Mouse (Mus musculus): ENCODE data around the gene H2-Q4. TPM values are rescaled to one million over a fixed set of nuclear protein-coding genes. Genes with fewer than 3 reads are reported as not detected.
A peak's percentile ranks its signal among the peaks of the same experiment; 100 is the strongest.
"Not testable (repeated sequence)": the region's sequence is repeated elsewhere in the genome, so short reads cannot be mapped to it uniquely, and the experiment has no call there.

Gene H2-Q4
- polyA plus RNA-seq (2016; fragmentation: Nextera tagmentation; extraction: Ambion mirVana): 1.5 and 1.6 TPM in 2 replicates

DNA sequence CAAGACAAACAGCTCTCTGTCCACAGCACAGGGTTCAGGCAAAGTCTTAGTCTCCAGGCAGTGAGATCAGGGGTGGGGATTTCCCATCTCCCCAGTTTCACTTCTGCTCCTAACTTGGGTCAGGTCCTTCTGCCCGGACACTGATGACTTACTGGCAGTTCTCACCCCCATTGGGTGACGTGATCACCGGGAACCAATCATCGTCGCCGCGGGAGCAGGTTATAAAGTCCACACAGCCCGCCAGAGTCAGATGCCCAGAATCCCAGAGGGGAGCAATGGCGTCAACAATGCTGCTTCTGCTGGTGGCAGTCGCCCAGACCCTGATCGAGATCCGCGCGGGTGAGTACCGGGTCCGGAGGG is at the start of gene H2-Q4:
Gene H2-Q4, plus strand, starts transcription at position 249 of the 360 bp plus-strand sequence.
- Histone ChIP-seq H3K9me3 (peaks cover 11% of the 10 kb centered on the region; the same call in 1 of the 2 replicates), H3K27ac (replicated peaks) (peak within 1 kb of the TSS; percentile 68), H3K4me1 (peaks cover 13% of the 10 kb centered on the region), H3K4me3 (peak within 1 kb of the TSS; percentile 76), H3K27me3 (replicated peaks; ENCODE audit: low read depth, poor library complexity, severe bottlenecking) (peaks cover 43% of the 10 kb centered on the region), H3K36me3 (replicated peaks) (no peaks in the 10 kb centered on the region)
- DNase-seq (ENCODE audit: low spot score): peak; percentile 84
- under 1% methylated on average over 16 of the region's 16 CpGs for WGBS

DNA sequence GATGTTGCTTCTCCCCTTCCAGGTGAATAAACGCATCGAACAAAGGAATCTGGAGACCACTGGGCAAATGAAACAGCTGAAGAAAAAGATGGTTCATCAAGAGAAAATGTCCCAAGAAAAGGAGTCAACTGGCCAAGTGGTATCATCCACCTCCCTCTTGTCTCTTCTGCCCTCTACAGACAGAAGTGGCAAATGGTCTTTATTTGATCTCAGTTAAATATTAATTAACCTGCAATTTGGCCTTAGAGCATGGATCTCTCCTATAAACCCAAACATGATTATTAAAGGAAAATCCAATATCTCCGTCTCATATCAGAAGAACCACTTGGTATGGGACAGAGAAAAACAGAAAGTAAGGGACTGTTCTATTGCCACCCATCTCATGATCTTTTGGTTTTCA is 49.7 kb upstream of the H2-Q4 start:
- WGBS: 54% methylated on average over 3 of the region's 3 CpGs

DNA sequence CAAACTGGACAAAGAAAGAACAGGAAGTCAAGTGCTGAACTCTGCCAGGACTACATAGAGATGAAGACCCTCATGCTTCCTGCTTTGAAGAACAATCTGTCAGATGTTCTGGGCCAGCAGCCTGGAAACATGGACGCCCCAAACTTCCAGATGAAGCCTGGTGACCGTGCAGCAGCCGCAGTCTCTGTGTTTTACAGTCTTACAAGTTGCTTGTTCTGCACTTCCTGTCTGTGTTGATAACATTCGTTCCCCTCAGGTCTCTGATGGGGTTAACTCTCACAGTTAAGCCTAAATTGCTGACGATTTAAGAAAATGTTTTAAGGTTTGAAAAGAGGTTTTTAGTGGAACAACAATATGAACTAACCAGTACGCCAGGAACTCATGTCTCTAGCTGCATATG is 47.9 kb upstream of the H2-Q4 start:
- DNase-seq (ENCODE audit: low spot score); H3K4me1 ChIP-seq; H3K36me3 ChIP-seq (replicated peaks); H3K27me3 ChIP-seq (replicated peaks; ENCODE audit: low read depth, poor library complexity, severe bottlenecking); H3K4me3 ChIP-seq; H3K27ac ChIP-seq (replicated peaks); H3K9me3 ChIP-seq: not testable (repeated sequence)
- WGBS: 75% methylated on average over 6 of the region's 6 CpGs

More for the DNA sequence above, 49.7 kb upstream of the H2-Q4 start:
- not testable (repeated sequence) for H3K27me3 ChIP-seq (replicated peaks; ENCODE audit: low read depth, poor library complexity, severe bottlenecking); H3K36me3 ChIP-seq (replicated peaks); H3K27ac ChIP-seq (replicated peaks); H3K9me3 ChIP-seq; H3K4me3 ChIP-seq; H3K4me1 ChIP-seq; DNase-seq (ENCODE audit: low spot score)

DNA sequence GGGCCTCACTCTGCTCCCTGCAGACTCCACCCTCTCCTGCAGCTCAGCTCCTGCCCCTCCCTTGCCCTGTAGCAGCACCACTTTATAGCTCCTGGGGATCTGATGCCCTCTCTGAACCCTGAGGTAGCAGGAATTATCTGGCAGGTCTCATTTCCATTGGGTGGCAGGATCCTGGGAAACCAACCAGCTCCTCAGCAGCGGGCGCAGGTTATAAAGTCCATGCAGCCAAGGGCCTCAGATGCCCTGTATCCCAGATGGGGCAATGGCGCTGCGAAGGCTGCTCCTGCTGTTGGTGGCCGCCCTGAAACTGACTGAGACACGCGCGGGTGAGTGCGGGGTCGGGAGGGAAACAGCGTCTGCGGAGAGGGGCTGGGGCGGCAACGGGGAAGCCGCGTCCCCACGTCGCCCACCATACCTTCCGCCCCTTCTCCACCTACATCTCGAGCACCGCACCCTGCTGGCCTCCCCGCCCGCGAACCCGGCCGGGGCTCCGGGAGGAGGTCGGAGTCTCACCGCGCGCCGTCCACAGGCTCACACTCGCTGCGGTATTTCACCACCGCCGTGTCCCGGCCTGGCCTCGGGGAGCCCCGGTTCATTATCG is 37.2 kb upstream of the H2-Q4 start, which contains the start of gene H2-Q2:
Gene H2-Q2, plus strand, starts transcription at position 172 of the 601 bp plus-strand sequence.
- H3K4me3 ChIP-seq: peak within 1 kb of the TSS; percentile 56
- H3K27ac ChIP-seq (replicated peaks): no peak within 1 kb of the TSS
- 2% methylated on average over 40 of the region's 40 CpGs for WGBS
- H3K4me1 ChIP-seq: peaks cover 12% of the 10 kb centered on the region
- no peaks in the 10 kb centered on the region for H3K36me3 ChIP-seq (replicated peaks)
- peak; percentile 30 for DNase-seq (ENCODE audit: low spot score)
- H3K27me3 ChIP-seq (replicated peaks; ENCODE audit: low read depth, poor library complexity, severe bottlenecking): peaks cover 63% of the 10 kb centered on the region
- no peaks in the 10 kb centered on the region for H3K9me3 ChIP-seq

DNA sequence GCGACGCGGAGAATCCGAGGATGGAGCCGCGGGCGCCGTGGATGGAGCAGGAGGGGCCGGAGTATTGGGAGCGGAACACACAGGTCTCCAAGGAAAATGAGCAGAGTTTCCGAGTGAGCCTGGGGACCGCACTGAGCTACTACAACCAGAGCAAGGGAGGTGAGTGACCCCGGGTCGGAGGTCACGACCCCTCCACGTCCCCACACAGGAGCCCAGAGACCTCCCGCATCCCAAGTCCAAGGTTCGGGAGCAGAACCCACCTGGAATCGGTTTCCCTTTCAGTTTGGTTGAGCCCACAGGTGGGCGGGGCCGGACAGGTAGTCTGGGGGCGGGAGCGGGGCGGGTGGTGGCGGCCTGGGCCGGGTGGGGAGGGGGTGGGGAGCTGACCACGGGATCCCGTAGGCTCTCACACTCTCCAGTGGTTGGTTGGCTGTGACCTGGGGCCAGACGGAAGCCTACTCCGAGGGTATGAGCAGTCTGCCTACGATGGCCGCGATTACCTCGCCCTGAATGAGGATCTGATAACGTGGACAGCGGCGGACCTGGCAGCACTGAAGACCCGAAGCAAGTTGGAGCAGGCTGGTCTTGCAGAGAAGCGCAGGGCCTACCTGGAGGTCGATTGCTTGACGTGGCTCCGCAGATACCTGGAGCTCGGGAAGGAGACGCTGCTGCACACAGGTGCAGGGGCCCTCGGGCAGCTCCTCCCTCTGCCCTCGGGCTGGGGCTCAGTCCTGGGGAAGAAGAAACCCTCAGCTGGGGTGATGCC is 36.5 kb upstream of the H2-Q4 start:
- Histone ChIP-seq H3K4me1 (peaks cover 12% of the 10 kb centered on the region), H3K36me3 (replicated peaks) (no peaks in the 10 kb centered on the region), H3K27me3 (replicated peaks; ENCODE audit: low read depth, poor library complexity, severe bottlenecking) (peaks cover 63% of the 10 kb centered on the region), H3K9me3 (no peaks in the 10 kb centered on the region), H3K27ac (replicated peaks) (no peak overlapping the region), H3K4me3 (peak overlapping the region; percentile 56)
- DNase-seq (ENCODE audit: low spot score): no peak
- 2% methylated on average over 46 of the region's 46 CpGs for WGBS

DNA sequence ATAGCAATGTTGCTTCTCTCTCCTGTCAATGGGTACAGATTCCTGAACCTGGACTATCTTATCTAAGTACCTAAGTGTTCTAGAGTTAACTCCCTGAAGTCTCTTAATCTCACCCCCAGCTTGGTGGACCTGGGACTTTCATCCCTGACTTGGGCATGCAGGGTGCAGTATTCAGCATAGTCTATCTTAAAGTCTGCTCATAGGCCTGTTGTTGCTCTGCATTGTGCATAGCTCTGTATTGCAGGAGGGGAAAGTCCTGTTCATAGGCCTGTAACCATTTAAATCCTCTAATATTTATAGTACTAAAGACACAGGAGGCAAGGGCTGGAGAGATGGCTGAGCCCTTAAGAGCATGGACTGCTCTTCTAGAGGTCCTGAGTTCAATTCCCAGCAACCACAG is 31.8 kb upstream of the H2-Q4 start:
- H3K4me1 ChIP-seq; DNase-seq (ENCODE audit: low spot score); H3K9me3 ChIP-seq; H3K36me3 ChIP-seq (replicated peaks); H3K4me3 ChIP-seq; H3K27ac ChIP-seq (replicated peaks): not testable (repeated sequence)
- H3K27me3 ChIP-seq (replicated peaks; ENCODE audit: low read depth, poor library complexity, severe bottlenecking): peaks cover 27% of the 10 kb centered on the region

DNA sequence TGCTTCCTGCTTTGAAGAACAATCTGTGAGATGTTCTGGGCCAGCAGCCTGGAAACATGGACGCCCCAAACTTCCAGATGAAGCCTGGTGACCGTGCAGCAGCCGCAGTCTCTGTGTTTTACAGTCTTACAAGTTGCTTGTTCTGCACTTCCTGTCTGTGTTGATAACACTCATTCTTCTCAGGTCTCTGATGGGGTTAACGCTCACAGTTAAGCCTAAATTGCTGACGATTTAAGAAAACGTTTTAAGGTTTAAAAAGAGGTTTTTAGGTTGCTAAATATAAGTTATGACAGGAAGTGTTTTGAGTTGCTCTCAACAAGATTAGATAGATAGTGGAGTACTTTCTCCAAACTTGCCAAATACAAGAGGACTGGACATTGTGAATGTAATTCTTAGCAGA is 26.1 kb upstream of the H2-Q4 start:
- WGBS: 71% methylated on average over 6 of the region's 6 CpGs
- not testable (repeated sequence) for H3K9me3 ChIP-seq

DNA sequence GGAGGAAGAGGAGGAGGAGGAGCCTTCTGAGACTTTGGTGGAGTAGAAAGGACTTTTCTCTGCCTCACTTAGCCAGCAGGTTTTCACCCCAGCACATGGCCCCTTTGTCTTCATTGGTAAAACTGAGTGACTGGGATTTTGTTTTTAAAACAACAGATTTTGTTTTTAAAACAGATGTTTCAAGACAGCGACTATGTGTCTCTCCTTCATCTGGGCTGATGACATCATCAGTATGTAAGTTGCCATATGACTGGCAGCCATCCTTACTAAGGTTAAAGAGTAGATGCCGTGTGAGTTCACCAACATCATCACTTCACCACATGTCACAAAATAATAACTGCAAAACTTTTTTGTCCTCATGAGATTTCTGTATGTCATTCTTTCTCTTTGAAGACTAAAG is 25.3 kb upstream of the H2-Q4 start:
- no peak for DNase-seq (ENCODE audit: low spot score)
- no peaks in the 10 kb centered on the region for H3K36me3 ChIP-seq (replicated peaks)
- H3K4me3 ChIP-seq: no peak overlapping the region
- H3K27ac ChIP-seq (replicated peaks): no peak overlapping the region
- no peaks in the 10 kb centered on the region for H3K9me3 ChIP-seq
- peaks cover 22% of the 10 kb centered on the region for H3K27me3 ChIP-seq (replicated peaks; ENCODE audit: low read depth, poor library complexity, severe bottlenecking)
- H3K4me1 ChIP-seq: peaks cover 4% of the 10 kb centered on the region
- WGBS: 80% methylated on average over 2 of the region's 2 CpGs

More for the DNA sequence above, 26.1 kb upstream of the H2-Q4 start:
- not testable (repeated sequence) for H3K36me3 ChIP-seq (replicated peaks); H3K4me1 ChIP-seq; DNase-seq (ENCODE audit: low spot score); H3K4me3 ChIP-seq; H3K27ac ChIP-seq (replicated peaks)
- H3K27me3 ChIP-seq (replicated peaks; ENCODE audit: low read depth, poor library complexity, severe bottlenecking): peaks cover 14% of the 10 kb centered on the region

DNA sequence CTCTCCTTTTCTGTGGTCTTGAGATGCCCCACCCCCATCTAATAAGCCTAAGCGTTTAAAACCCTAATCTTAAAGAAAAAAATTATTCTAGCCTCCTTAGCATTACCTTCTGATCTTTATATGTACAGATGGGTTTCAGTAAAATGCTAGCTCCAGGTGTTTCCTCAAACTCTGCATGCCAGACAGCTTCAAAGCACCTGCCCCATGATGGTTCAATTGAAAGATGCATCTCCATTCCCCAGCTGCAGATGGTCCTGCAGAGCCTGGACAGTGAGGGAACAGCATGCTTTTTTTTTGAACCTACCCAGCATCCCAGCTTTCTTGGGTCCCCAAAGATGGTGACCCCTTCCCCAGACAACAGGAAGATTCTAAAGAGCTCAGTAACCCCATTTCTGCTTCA is 22.3 kb upstream of the H2-Q4 start:
- Histone ChIP-seq H3K4me3 (no peak overlapping the region), H3K9me3 (no peaks in the 10 kb centered on the region), H3K27ac (replicated peaks) (no peak overlapping the region), H3K4me1 (peaks cover 10% of the 10 kb centered on the region), H3K36me3 (replicated peaks) (no peaks in the 10 kb centered on the region), H3K27me3 (replicated peaks; ENCODE audit: low read depth, poor library complexity, severe bottlenecking) (peaks cover 31% of the 10 kb centered on the region)
- DNase-seq (ENCODE audit: low spot score): no peak
- WGBS: 37% methylated on average over 1 of the region's 1 CpGs

DNA sequence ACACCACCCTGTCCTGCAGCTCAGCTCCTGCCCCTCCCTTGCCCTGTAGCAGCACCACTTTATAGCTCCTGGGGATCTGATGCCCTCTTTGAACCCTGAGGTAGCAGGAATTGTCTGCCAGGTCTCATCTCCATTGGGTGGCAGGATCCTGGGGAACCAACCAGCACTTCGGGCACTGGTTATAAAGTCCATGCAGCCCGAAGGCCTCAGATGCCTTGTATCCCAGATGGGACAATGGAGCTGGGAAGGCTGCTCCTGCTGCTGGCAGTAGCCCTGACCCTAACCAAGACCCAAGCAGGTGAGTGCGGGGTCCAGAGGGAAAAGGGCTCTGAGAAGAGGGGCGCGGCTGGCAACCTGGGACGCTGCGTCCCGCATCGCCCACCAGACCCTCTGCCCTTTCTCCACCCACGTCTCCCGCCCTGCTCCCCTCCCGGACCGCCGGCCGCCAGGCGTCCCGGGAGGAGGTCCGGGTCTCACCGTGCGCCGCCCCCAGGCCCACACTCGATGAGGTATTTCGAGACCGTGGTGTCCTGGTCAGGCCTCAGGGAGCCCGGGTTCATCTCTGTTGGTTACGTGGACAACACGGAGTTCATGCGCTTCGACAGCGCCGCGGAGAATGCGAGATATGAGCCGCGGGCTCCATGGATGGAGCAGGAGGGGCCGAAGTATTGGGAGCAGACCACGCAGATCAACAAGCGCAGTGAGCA is 20.5 kb upstream of the H2-Q4 start:
- Histone ChIP-seq H3K4me1 (peaks cover 10% of the 10 kb centered on the region), H3K27ac (replicated peaks) (no peak overlapping the region; the same call in 1 of the 2 replicates), H3K27me3 (replicated peaks; ENCODE audit: low read depth, poor library complexity, severe bottlenecking) (peaks cover 31% of the 10 kb centered on the region), H3K36me3 (replicated peaks) (no peaks in the 10 kb centered on the region), H3K9me3 (peaks cover 11% of the 10 kb centered on the region), H3K4me3 (peak overlapping the region; percentile 52)
- DNase-seq (ENCODE audit: low spot score): peak; percentile 20
- WGBS: 12% methylated on average over 38 of the region's 38 CpGs

DNA sequence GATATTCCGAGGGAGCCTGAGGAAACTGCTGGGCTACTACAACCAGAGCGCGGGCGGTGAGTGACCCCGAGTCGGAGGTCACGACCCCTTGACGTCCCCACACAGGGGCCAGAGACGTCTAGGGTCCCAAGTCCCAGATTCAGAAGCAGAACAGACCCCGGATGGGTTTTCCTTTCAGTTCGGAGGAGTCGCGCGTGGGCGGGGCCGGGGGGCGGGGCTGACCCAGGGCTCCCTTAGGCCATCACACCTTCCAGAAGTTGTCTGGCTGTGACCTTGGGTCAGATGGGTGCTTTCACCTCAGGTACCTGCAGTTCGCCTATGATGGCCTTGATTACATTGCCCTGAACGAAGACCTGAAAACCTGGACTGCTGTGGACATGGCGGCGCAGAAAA is 20.0 kb upstream of the H2-Q4 start:
- H3K9me3 ChIP-seq: peaks cover 11% of the 10 kb centered on the region
- H3K27ac ChIP-seq (replicated peaks): no peak overlapping the region
- peaks cover 10% of the 10 kb centered on the region for H3K4me1 ChIP-seq
- H3K36me3 ChIP-seq (replicated peaks): no peaks in the 10 kb centered on the region
- 20% methylated on average over 21 of the region's 21 CpGs for WGBS
- H3K4me3 ChIP-seq: peak overlapping the region; percentile 52
- H3K27me3 ChIP-seq (replicated peaks; ENCODE audit: low read depth, poor library complexity, severe bottlenecking): peaks cover 31% of the 10 kb centered on the region
- peak; percentile 21 for DNase-seq (ENCODE audit: low spot score)

DNA sequence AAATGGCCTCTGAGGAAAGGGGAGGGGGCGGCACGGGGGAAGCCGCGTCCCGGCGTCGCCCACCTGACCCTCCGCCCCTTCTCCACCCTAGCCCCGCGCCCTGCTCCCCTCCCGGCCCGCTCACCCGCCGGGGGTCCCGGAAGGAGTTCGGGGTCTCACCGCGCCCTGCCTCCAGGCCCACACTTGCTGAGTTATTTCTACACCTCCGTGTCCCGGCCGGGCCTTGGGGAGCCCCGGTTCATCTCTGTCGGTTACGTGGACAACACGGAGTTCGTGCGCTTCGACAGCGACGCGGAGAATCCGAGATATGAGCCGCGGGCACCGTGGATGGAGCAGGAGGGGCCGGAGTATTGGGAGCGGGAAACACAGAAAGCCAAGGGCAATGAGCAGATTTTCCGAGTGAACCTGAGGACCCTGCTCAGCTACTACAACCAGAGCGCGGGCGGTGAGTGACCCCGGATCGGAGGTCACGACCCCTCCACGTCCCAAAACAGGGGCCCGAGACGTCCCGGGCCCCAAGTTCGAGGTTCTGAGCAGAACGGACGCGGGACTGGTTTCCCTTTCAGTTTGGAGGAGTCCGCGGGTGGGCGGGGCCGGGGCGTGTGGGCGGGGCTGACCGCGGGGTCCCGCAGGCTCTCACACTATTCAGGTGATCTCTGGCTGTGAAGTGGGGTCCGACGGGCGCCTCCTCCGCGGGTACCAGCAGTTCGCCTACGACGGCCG is 473 bp downstream of the H2-Q4 start:
- peak overlapping the region; percentile 76 for H3K4me3 ChIP-seq
- H3K4me1 ChIP-seq: peaks cover 13% of the 10 kb centered on the region
- no peaks in the 10 kb centered on the region for H3K36me3 ChIP-seq (replicated peaks)
- peaks cover 8% of the 10 kb centered on the region; the same call in 1 of the 2 replicates for H3K9me3 ChIP-seq
- H3K27me3 ChIP-seq (replicated peaks; ENCODE audit: low read depth, poor library complexity, severe bottlenecking): peaks cover 43% of the 10 kb centered on the region
- DNase-seq (ENCODE audit: low spot score): peak; percentile 59
- peak overlapping the region; percentile 68 for H3K27ac ChIP-seq (replicated peaks)
- 1% methylated on average over 70 of the region's 70 CpGs for WGBS
